ENCODE assay signal across 23 mouse cellular contexts in genomic region chr8:11963575-11963974, GRCm38 (mm10).
DNase-seq lines count a peak whose midpoint lies in the region; ATAC-seq and TF ChIP-seq lines count a peak whose summit lies in the region.
"Had no signal": no experiment of that assay in that cellular context is flagged by ENCODE, and none has a peak within 500 bp of the region (broad histone marks: within the 10 kb centered on the region; RNA-seq: fewer than 3 reads in every experiment).

No protein-coding gene starts in this region.

- H3K27me3 ChIP-seq in kidney, adult 2 months (replicated peaks; ENCODE audit: control insufficient read depth, insufficient read depth, low read length) = no peaks in the 10 kb centered on the region
- no peaks in the 10 kb centered on the region for H3K27me3 ChIP-seq in kidney, embryonic 15.5 days
- no peaks in the 10 kb centered on the region for H3K27me3 ChIP-seq in kidney, embryonic 14.5 days (ENCODE audit: control insufficient read depth, insufficient read depth, low read length)
- H3K27me3 ChIP-seq: embryonic facial prominence, embryonic 12.5 days; forebrain, embryonic 13.5 days; forebrain, embryonic 15.5 days; Patski had no signal

- H3K4me1 ChIP-seq in kidney, adult 2 months (ENCODE audit: control insufficient read depth, insufficient read depth, low read length) = no peaks in the 10 kb centered on the region
- H3K4me1 ChIP-seq in kidney, embryonic 15.5 days = peaks cover 9% of the 10 kb centered on the region
- H3K4me1 ChIP-seq in kidney, embryonic 14.5 days (ENCODE audit: control insufficient read depth, insufficient read depth, low read length) = no peaks in the 10 kb centered on the region
- H3K4me1 ChIP-seq: embryonic facial prominence, embryonic 10.5 days; embryonic facial prominence, embryonic 12.5 days; forebrain, embryonic 13.5 days; forebrain, embryonic 15.5 days had no signal

- no peaks in the 10 kb centered on the region for H3K36me3 ChIP-seq in kidney, adult 2 months (ENCODE audit: control insufficient read depth, insufficient read depth, low read length)
- no peaks in the 10 kb centered on the region for H3K36me3 ChIP-seq in kidney, embryonic 15.5 days
- H3K36me3 ChIP-seq in kidney, embryonic 14.5 days (ENCODE audit: control insufficient read depth, insufficient read depth, low read length) = no peaks in the 10 kb centered on the region
- H3K36me3 ChIP-seq: embryonic facial prominence, embryonic 10.5 days; embryonic facial prominence, embryonic 12.5 days; forebrain, embryonic 15.5 days; G1E had no signal

- no peak overlapping the region for H3K4me2 ChIP-seq in kidney, embryonic 15.5 days
- no peak overlapping the region for H3K4me2 ChIP-seq in kidney, embryonic 14.5 days (replicated peaks; ENCODE audit: low read depth, low read length)
- H3K4me2 ChIP-seq: embryonic facial prominence, embryonic 12.5 days; forebrain, embryonic 13.5 days; forebrain, embryonic 15.5 days had no signal

- no peak overlapping the region for H3K9ac ChIP-seq in kidney, embryonic 15.5 days
- no peak overlapping the region for H3K9ac ChIP-seq in kidney, embryonic 14.5 days (ENCODE audit: low read depth, low read length)
- H3K9ac ChIP-seq: embryonic facial prominence, embryonic 12.5 days; forebrain, embryonic 13.5 days; forebrain, embryonic 15.5 days had no signal

- peak; percentile 46 for DNase-seq in kidney, adult 2 months
- DNase-seq in kidney, postnatal 25 days = no peak
- DNase-seq in kidney, adult 18-20 months = no peak
- peak; percentile 3 for DNase-seq in kidney, postnatal 14 days
- DNase-seq: adrenal gland, adult 8-10 months; adrenal gland, postnatal 14 days; adrenal gland, postnatal 36 days; B cell, adult 2 months; cerebellum, adult 11-12 months; cerebellum, adult 2 months; cerebellum, adult 9-10 months; cerebellum, postnatal 10 days; cerebellum, postnatal 25 days had no signal

- H3K27ac ChIP-seq in kidney, adult 2 months (ENCODE audit: insufficient read depth, low read depth, low read length) = no peak overlapping the region
- 0 out of 2 replicates have a peak overlapping the region, but pooled peaks have one; percentile 13 for H3K27ac ChIP-seq in kidney, embryonic 15.5 days
- no peak overlapping the region for H3K27ac ChIP-seq in kidney, embryonic 14.5 days (ENCODE audit: low read depth, low read length)
- H3K27ac ChIP-seq: embryonic facial prominence, embryonic 10.5 days; embryonic facial prominence, embryonic 12.5 days; forebrain, embryonic 13.5 days; forebrain, embryonic 15.5 days had no signal

- TF ChIP-seq POLR2A in kidney, adult 2 months (IDR thresholded peaks at IDR 0.05; ENCODE audit: low read depth, low read length) = no peak

- 21% methylated on average over 1 of the region's 1 CpGs for WGBS in kidney, adult 2 months
- 47% methylated on average over 1 of the region's 1 CpGs for WGBS in kidney, embryonic 15.5 days
- WGBS in kidney, embryonic 14.5 days = 32% methylated on average over 1 of the region's 1 CpGs

- no peak for TF ChIP-seq CTCF in kidney, adult 2 months (conservative IDR thresholded peaks at IDR 0.05; ENCODE audit: insufficient read depth, insufficient read length, low read depth, low read length)

- peak; percentile 64; the same call in 1 of the 2 replicates for ATAC-seq in kidney, embryonic 15.5 days (replicated peaks; ENCODE audit: low FRiP score)
- no peak for ATAC-seq in kidney, embryonic 14.5 days (ENCODE audit: low FRiP score, low TSS enrichment)
- ATAC-seq: activated CD4-positive, CD25-positive, alpha-beta regulatory T cell, adult 4 months; CD4-positive, CD25-positive, alpha-beta regulatory T cell, adult 4 months; forebrain, embryonic 13.5 days; forebrain, embryonic 15.5 days; Patski had no signal

- no peaks in the 10 kb centered on the region for H3K9me3 ChIP-seq in kidney, embryonic 15.5 days (replicated peaks)
- H3K9me3 ChIP-seq in kidney, embryonic 14.5 days (ENCODE audit: control insufficient read depth, low read length) = no peaks in the 10 kb centered on the region
- H3K9me3 ChIP-seq: embryonic facial prominence, embryonic 10.5 days; embryonic facial prominence, embryonic 12.5 days; forebrain, embryonic 13.5 days; forebrain, embryonic 15.5 days; G1E had no signal

- H3K4me3 ChIP-seq in kidney, adult 2 months (ENCODE audit: insufficient read depth, low read depth, low read length) = no peak overlapping the region
- no peak overlapping the region for H3K4me3 ChIP-seq in kidney, embryonic 15.5 days (replicated peaks)
- H3K4me3 ChIP-seq in kidney, embryonic 14.5 days (ENCODE audit: low read length) = no peak overlapping the region
- H3K4me3 ChIP-seq: embryonic facial prominence, embryonic 10.5 days; embryonic facial prominence, embryonic 12.5 days; forebrain, embryonic 13.5 days; forebrain, embryonic 15.5 days had no signal

Comparison
In these comparisons a context has a peak if more than half of its experiments do, and no peak if none do; other contexts are left out.
1. DNase-seq: peak in kidney, adult 2 months (single experiment) and kidney, postnatal 14 days (single experiment); none in kidney, postnatal 25 days (0 of 2) and kidney, adult 18-20 months (single experiment).